Mouse (Mus musculus): Measurements from ENCODE around the gene Gm10197.

Gene Gm10197

GRCm38 (mm10) chr19:53359160-53360033 lies 12.2 kb downstream of the Gm10197 start:
- DNase-seq (ENCODE audit: low read depth), result no peak

GRCm38 (mm10) chr19:53355065-53355464 lies 16.5 kb downstream of the Gm10197 start:
- no peak for DNase-seq (ENCODE audit: low read depth)

- no peak for DNase-seq (ENCODE audit: low read depth)
Observed at GRCm38 (mm10) chr19:53354271-53355000, 17.1 kb downstream of the Gm10197 start.

GRCm38 (mm10) chr19:53353864-53354263 lies 17.7 kb downstream of the Gm10197 start:
- no peak for DNase-seq (ENCODE audit: low read depth)

- DNase-seq (ENCODE audit: low read depth), result no peak
Observed at GRCm38 (mm10) chr19:53345766-53346165, 25.8 kb downstream of the Gm10197 start.

GRCm38 (mm10) chr19:53344062-53344461 lies 27.5 kb downstream of the Gm10197 start:
- DNase-seq (ENCODE audit: low read depth), result no peak

- DNase-seq (ENCODE audit: low read depth), result no peak
Observed at GRCm38 (mm10) chr19:53343174-53343881, 28.2 kb downstream of the Gm10197 start.

- DNase-seq (ENCODE audit: low read depth), result no peak
Observed at GRCm38 (mm10) chr19:53340423-53340822, 31.1 kb downstream of the Gm10197 start.

GRCm38 (mm10) chr19:53335241-53335640 lies 36.3 kb downstream of the Gm10197 start:
- DNase-seq (ENCODE audit: low read depth), result no peak

- no peak for DNase-seq (ENCODE audit: low read depth)
Observed at GRCm38 (mm10) chr19:53333730-53334129, 37.8 kb downstream of the Gm10197 start.

GRCm38 (mm10) chr19:53331882-53332500 lies 39.6 kb downstream of the Gm10197 start:
- no peak for DNase-seq (ENCODE audit: low read depth)

GRCm38 (mm10) chr19:53329992-53330381 lies 41.6 kb downstream of the Gm10197 start:
- no peak for DNase-seq (ENCODE audit: low read depth)

GRCm38 (mm10) chr19:53329221-53329991 lies 42.2 kb downstream of the Gm10197 start:
- DNase-seq (ENCODE audit: low read depth), result peak; percentile 79

- no peak for DNase-seq (ENCODE audit: low read depth)
Observed at GRCm38 (mm10) chr19:53328116-53328515, 43.5 kb downstream of the Gm10197 start.

- DNase-seq (ENCODE audit: low read depth), result peak; percentile 81
Observed at GRCm38 (mm10) chr19:53325578-53326295, 45.8 kb downstream of the Gm10197 start.

GRCm38 (mm10) chr19:53324866-53325265 lies 46.7 kb downstream of the Gm10197 start:
- DNase-seq (ENCODE audit: low read depth), result no peak

GRCm38 (mm10) chr19:53322438-53323048 lies 49.0 kb downstream of the Gm10197 start:
- DNase-seq (ENCODE audit: low read depth), result no peak
